Mouse (Mus musculus) liver, embryonic 14 days (tissue): ENCODE data around the gene Mroh8. TPM values are rescaled to one million over a fixed set of nuclear protein-coding genes. Genes with fewer than 3 reads are reported as not detected.

Source experiments
- polyA plus RNA-seq: library from polyadenylated mRNA; depleted of rRNA; stranded (reverse); fragments of >200 nt; gene quantifications from 2 replicates; pipeline ENCODE4 v1.2.3, GENCODE M21; 2012; rRNA removed

Gene Mroh8
- polyA plus RNA-seq, result 0.08 and 0.12 TPM in 2 replicates

GRCm38 (mm10) chr2:157279416-157279800 lies at the start of gene Mroh8:
Gene Mroh8, minus strand, starts transcription at chr2:157279549.

GRCm38 (mm10) chr2:157278717-157279415 lies 483 bp downstream of the Mroh8 start, which contains the start of gene Rpn2:
Gene Rpn2, plus strand, starts transcription at chr2:157279017.

GRCm38 (mm10) chr2:157204366-157205218 lies 74.8 kb downstream of the Mroh8 start, which contains the start of gene Rbl1:
Gene Rbl1, minus strand, starts transcription at chr2:157204534.

Other genes starting within 250 kb of the Mroh8 start
- gene Soga1, start 200.3 kb downstream of the Mroh8 start, polyA plus RNA-seq, result 1.6 and 1.8 TPM in 2 replicates
- gene Tldc2, start 192.5 kb downstream of the Mroh8 start, polyA plus RNA-seq, result 0.06 and 0.13 TPM in 2 replicates
- gene Samhd1, start 144.3 kb downstream of the Mroh8 start, polyA plus RNA-seq, result 11.5 and 14.8 TPM in 2 replicates
- 14.6 and 17.6 TPM in 2 replicates for gene Rbl1, start 75.0 kb downstream of the Mroh8 start, polyA plus RNA-seq
- 90.0 and 107 TPM in 2 replicates for gene Rpn2, start 532 bp downstream of the Mroh8 start, polyA plus RNA-seq
- gene Ghrh, start 68.0 kb upstream of the Mroh8 start, polyA plus RNA-seq, result 0.09 TPM in 1 of 2 replicates, not detected in the other
- 14.1 and 14.8 TPM in 2 replicates for gene Manbal, start 88.0 kb upstream of the Mroh8 start, polyA plus RNA-seq
- gene Src, start 138.9 kb upstream of the Mroh8 start, polyA plus RNA-seq, result 2.2 and 3.2 TPM in 2 replicates